Mouse (Mus musculus): ENCODE data around the gene Flrt1.

- no peak for TF ChIP-seq POLR2A (IDR thresholded peaks at IDR 0.05; ENCODE audit: low read depth, low read length)
- no peak for TF ChIP-seq CTCF (IDR thresholded peaks at IDR 0.05; ENCODE audit: borderline replicate concordance, insufficient read depth, low read length)
These were observed 27.3 kb downstream of the Flrt1 start for GRCm38 (mm10) chr19:7078271-7078670.

All from embryonic fibroblast, embryonic 13.5 days (primary cell).